Mouse (Mus musculus) kidney, postnatal 4 days (tissue): Measurements from ENCODE around the gene Gm49358.

Experiments used
- DNase-seq, 2 experiments: peaks; one replicate each; pipeline ENCODE4 v3.0.0; 2021; ENCODE audit warnings: mixed read lengths in 2 of 2

Gm49358 gene

GRCm38 (mm10) chr10:86872591-86872990 lies 108.8 kb downstream of the Gm49358 start:
- no peak for DNase-seq

GRCm38 (mm10) chr10:86878721-86879120 lies 114.9 kb downstream of the Gm49358 start:
- DNase-seq: peak; percentile 6 to 22

GRCm38 (mm10) chr10:86880071-86880806 lies 116.5 kb downstream of the Gm49358 start:
- DNase-seq: no peak

- no peak for DNase-seq
Measured at GRCm38 (mm10) chr10:86881448-86881847, 117.7 kb downstream of the Gm49358 start.
